Mouse (Mus musculus): ENCODE data around the gene Polr3h. TPM values are rescaled to one million over a fixed set of nuclear protein-coding genes. Genes with fewer than 3 reads are reported as not detected.
A peak's percentile ranks its signal among the peaks of the same experiment; 100 is the strongest.
"Not testable (repeated sequence)": the region's sequence is repeated elsewhere in the genome, so short reads cannot be mapped to it uniquely, and the experiment has no call there.

Polr3h gene
- polyA plus RNA-seq, 1 experiment from 2014 or later, result 128 TPM

GRCm38 (mm10) chr15:81915663-81916062, 10.4 kb downstream of the Polr3h start:
- H3K27ac ChIP-seq (replicated peaks), result no peak overlapping the region
- H3K4me1 ChIP-seq, result no peaks in the 10 kb centered on the region
- H3K9me3 ChIP-seq, result no peaks in the 10 kb centered on the region
- peaks cover 73% of the 10 kb centered on the region for H3K36me3 ChIP-seq
- no peak overlapping the region for H3K9ac ChIP-seq
- no peak overlapping the region for H3K4me2 ChIP-seq
- H3K4me3 ChIP-seq, result no peak overlapping the region
- 71% methylated on average over 5 of the region's 5 CpGs for WGBS
- no peak for ATAC-seq (ENCODE audit: extremely low read depth, insufficient number of reproducible peaks, low FRiP score, low TSS enrichment)
- no peaks in the 10 kb centered on the region for H3K27me3 ChIP-seq (replicated peaks)

- H3K27ac ChIP-seq (replicated peaks), result no peak overlapping the region
These were observed 11.4 kb downstream of the Polr3h start for GRCm38 (mm10) chr15:81914668-81915067.

GRCm38 (mm10) chr15:81912498-81912897, 13.5 kb downstream of the Polr3h start:
- ATAC-seq (ENCODE audit: extremely low read depth, insufficient number of reproducible peaks, low FRiP score, low TSS enrichment), result no peak
- Histone ChIP-seq H3K4me1 (no peaks in the 10 kb centered on the region), H3K27ac (replicated peaks) (no peak overlapping the region), H3K27me3 (replicated peaks) (no peaks in the 10 kb centered on the region), H3K36me3 (peaks cover 98% of the 10 kb centered on the region), H3K4me2 (no peak overlapping the region), H3K9me3 (no peaks in the 10 kb centered on the region), H3K4me3 (no peak overlapping the region), H3K9ac (no peak overlapping the region)
- 54% methylated on average over 2 of the region's 2 CpGs for WGBS

More at GRCm38 (mm10) chr15:81914668-81915067, 11.4 kb downstream of the Polr3h start:
- Histone ChIP-seq H3K4me3 (no peak overlapping the region), H3K4me1 (no peaks in the 10 kb centered on the region), H3K36me3 (peaks cover 81% of the 10 kb centered on the region), H3K4me2 (no peak overlapping the region), H3K9ac (no peak overlapping the region), H3K9me3 (no peaks in the 10 kb centered on the region), H3K27me3 (replicated peaks) (no peaks in the 10 kb centered on the region)
- ATAC-seq (ENCODE audit: extremely low read depth, insufficient number of reproducible peaks, low FRiP score, low TSS enrichment), result no peak
- WGBS, result 72% methylated on average over 5 of the region's 5 CpGs

GRCm38 (mm10) chr15:81908767-81909166, 17.3 kb downstream of the Polr3h start:
- not testable (repeated sequence) for H3K4me1 ChIP-seq; ATAC-seq (ENCODE audit: extremely low read depth, insufficient number of reproducible peaks, low FRiP score, low TSS enrichment); H3K4me3 ChIP-seq; H3K4me2 ChIP-seq; H3K9ac ChIP-seq; H3K9me3 ChIP-seq; H3K27ac ChIP-seq (replicated peaks); H3K27me3 ChIP-seq (replicated peaks)
- peaks cover 100% of the 10 kb centered on the region for H3K36me3 ChIP-seq
- WGBS, result 87% methylated on average over 4 of the region's 4 CpGs

GRCm38 (mm10) chr15:81907953-81908352, 18.1 kb downstream of the Polr3h start:
- ATAC-seq (ENCODE audit: extremely low read depth, insufficient number of reproducible peaks, low FRiP score, low TSS enrichment), result no peak
- no peak overlapping the region for H3K4me2 ChIP-seq
- no peaks in the 10 kb centered on the region for H3K27me3 ChIP-seq (replicated peaks)
- H3K9ac ChIP-seq, result no peak overlapping the region
- peaks cover 100% of the 10 kb centered on the region for H3K36me3 ChIP-seq
- no peak overlapping the region for H3K27ac ChIP-seq (replicated peaks)
- no peak overlapping the region for H3K4me3 ChIP-seq
- no peaks in the 10 kb centered on the region for H3K4me1 ChIP-seq
- no peaks in the 10 kb centered on the region for H3K9me3 ChIP-seq
- 84% methylated on average over 8 of the region's 8 CpGs for WGBS

- H3K4me2 ChIP-seq, result no peak overlapping the region
- no peaks in the 10 kb centered on the region for H3K4me1 ChIP-seq
- H3K27ac ChIP-seq (replicated peaks), result no peak overlapping the region
- ATAC-seq (ENCODE audit: extremely low read depth, insufficient number of reproducible peaks, low FRiP score, low TSS enrichment), result no peak
- H3K27me3 ChIP-seq (replicated peaks), result no peaks in the 10 kb centered on the region
- WGBS, result 39% methylated on average over 2 of the region's 2 CpGs
- no peak overlapping the region for H3K9ac ChIP-seq
- no peak overlapping the region for H3K4me3 ChIP-seq
- H3K9me3 ChIP-seq, result no peaks in the 10 kb centered on the region
- peaks cover 100% of the 10 kb centered on the region for H3K36me3 ChIP-seq
These were observed 21.1 kb downstream of the Polr3h start for GRCm38 (mm10) chr15:81904939-81905338.

GRCm38 (mm10) chr15:81898751-81899150, 27.3 kb downstream of the Polr3h start:
- H3K27me3 ChIP-seq (replicated peaks), result no peaks in the 10 kb centered on the region
- no peak overlapping the region for H3K4me3 ChIP-seq
- no peaks in the 10 kb centered on the region for H3K9me3 ChIP-seq
- H3K36me3 ChIP-seq, result peaks cover 97% of the 10 kb centered on the region
- no peak overlapping the region for H3K4me2 ChIP-seq
- no peak for ATAC-seq (ENCODE audit: extremely low read depth, insufficient number of reproducible peaks, low FRiP score, low TSS enrichment)
- peaks cover 12% of the 10 kb centered on the region for H3K4me1 ChIP-seq
- peak overlapping the region; percentile 55; the same call in 1 of the 2 replicates for H3K27ac ChIP-seq (replicated peaks)
- H3K9ac ChIP-seq, result no peak overlapping the region
- 50% methylated on average over 2 of the region's 2 CpGs for WGBS

- no peak for ATAC-seq (ENCODE audit: extremely low read depth, insufficient number of reproducible peaks, low FRiP score, low TSS enrichment)
- Histone ChIP-seq H3K4me3 (no peak overlapping the region), H3K9ac (no peak overlapping the region), H3K36me3 (peaks cover 97% of the 10 kb centered on the region), H3K9me3 (no peaks in the 10 kb centered on the region), H3K27me3 (replicated peaks) (no peaks in the 10 kb centered on the region), H3K4me2 (no peak overlapping the region), H3K27ac (replicated peaks) (no peak overlapping the region), H3K4me1 (peaks cover 12% of the 10 kb centered on the region)
- 85% methylated on average over 5 of the region's 5 CpGs for WGBS
These were observed 28.3 kb downstream of the Polr3h start for GRCm38 (mm10) chr15:81897607-81898285.

GRCm38 (mm10) chr15:81896407-81896806, 29.6 kb downstream of the Polr3h start:
- no peak overlapping the region for H3K27ac ChIP-seq (replicated peaks)
- H3K4me1 ChIP-seq, result peaks cover 16% of the 10 kb centered on the region
- peaks cover 97% of the 10 kb centered on the region for H3K36me3 ChIP-seq
- H3K9me3 ChIP-seq, result no peaks in the 10 kb centered on the region
- H3K27me3 ChIP-seq (replicated peaks), result no peaks in the 10 kb centered on the region
- no peak overlapping the region for H3K4me2 ChIP-seq
- no peak overlapping the region for H3K9ac ChIP-seq
- 87% methylated on average over 2 of the region's 2 CpGs for WGBS
- ATAC-seq (ENCODE audit: extremely low read depth, insufficient number of reproducible peaks, low FRiP score, low TSS enrichment), result no peak
- no peak overlapping the region for H3K4me3 ChIP-seq

GRCm38 (mm10) chr15:81894002-81894401, 32.0 kb downstream of the Polr3h start:
- H3K9ac ChIP-seq, result no peak overlapping the region
- no peaks in the 10 kb centered on the region for H3K27me3 ChIP-seq (replicated peaks)
- H3K27ac ChIP-seq (replicated peaks), result no peak overlapping the region
- H3K9me3 ChIP-seq, result no peaks in the 10 kb centered on the region
- peaks cover 98% of the 10 kb centered on the region for H3K36me3 ChIP-seq
- peaks cover 18% of the 10 kb centered on the region for H3K4me1 ChIP-seq
- no peak overlapping the region for H3K4me2 ChIP-seq
- H3K4me3 ChIP-seq, result no peak overlapping the region
- no peak for ATAC-seq (ENCODE audit: extremely low read depth, insufficient number of reproducible peaks, low FRiP score, low TSS enrichment)
- WGBS, result 59% methylated on average over 1 of the region's 1 CpGs

GRCm38 (mm10) chr15:81891822-81892580, 34.0 kb downstream of the Polr3h start:
- Histone ChIP-seq H3K27ac (replicated peaks) (0 out of 2 replicates have a peak overlapping the region, but pooled peaks have one; percentile 48), H3K4me3 (no peak overlapping the region), H3K4me1 (peaks cover 18% of the 10 kb centered on the region), H3K9ac (no peak overlapping the region), H3K9me3 (no peaks in the 10 kb centered on the region), H3K36me3 (peaks cover 95% of the 10 kb centered on the region), H3K4me2 (no peak overlapping the region), H3K27me3 (replicated peaks) (no peaks in the 10 kb centered on the region)
- WGBS, result 77% methylated on average over 8 of the region's 8 CpGs
- ATAC-seq (ENCODE audit: extremely low read depth, insufficient number of reproducible peaks, low FRiP score, low TSS enrichment), result peak; percentile 75
